Mouse (Mus musculus): ENCODE data around the gene Def8.
"Not testable (repeated sequence)": the region's sequence is repeated elsewhere in the genome, so short reads cannot be mapped to it uniquely, and the experiment has no call there.

GRCm38 (mm10) chr8:123429722-123430013, 6.3 kb downstream of the Def8 start:
- TF ChIP-seq POLR2A (IDR thresholded peaks at IDR 0.05; ENCODE audit: low read depth, low read length); CTCF (conservative IDR thresholded peaks at IDR 0.05; ENCODE audit: insufficient read depth, insufficient read length, low read depth, low read length): not testable (repeated sequence)
